Mouse (Mus musculus): ENCODE results near the gene Zfp212. TPM values are rescaled to one million over a fixed set of nuclear protein-coding genes. Genes with fewer than 3 reads are reported as not detected.
A peak's percentile ranks its signal among the peaks of the same experiment; 100 is the strongest.

Zfp212 gene
- 10 to 100 TPM; 13.6 to 16.4 TPM for total RNA-seq (2021)
- long read RNA-seq, experiment 1, transcript Zfp212-201 (5 exons, 2,801 nt), result major isoform, 18 of 21 reads
- long read RNA-seq, experiment 1, partial matches to known transcripts, result 0 of 21 reads
- long read RNA-seq, experiment 1, other reads (novel, unspliced or antisense), result 3 of 21 reads
- long read RNA-seq, experiment 2, transcript Zfp212-201 (5 exons, 2,801 nt), result major isoform, 6 of 11 reads
- long read RNA-seq, experiment 2, partial matches to known transcripts, result 1 of 11 reads
- long read RNA-seq, experiment 2, other reads (novel, unspliced or antisense), result 4 of 11 reads

- DNase-seq (ENCODE audit: low spot score in 2 of 2), result peak; percentile 89 to 94
- intact Hi-C loops (cut with DNase I), result no loop called here
Measured at GRCm38 (mm10) chr6:47920447-47921340, at the start of gene Zfp212. TSS of gene Zfp212 (plus strand) at chr6:47920476.

DNA sequence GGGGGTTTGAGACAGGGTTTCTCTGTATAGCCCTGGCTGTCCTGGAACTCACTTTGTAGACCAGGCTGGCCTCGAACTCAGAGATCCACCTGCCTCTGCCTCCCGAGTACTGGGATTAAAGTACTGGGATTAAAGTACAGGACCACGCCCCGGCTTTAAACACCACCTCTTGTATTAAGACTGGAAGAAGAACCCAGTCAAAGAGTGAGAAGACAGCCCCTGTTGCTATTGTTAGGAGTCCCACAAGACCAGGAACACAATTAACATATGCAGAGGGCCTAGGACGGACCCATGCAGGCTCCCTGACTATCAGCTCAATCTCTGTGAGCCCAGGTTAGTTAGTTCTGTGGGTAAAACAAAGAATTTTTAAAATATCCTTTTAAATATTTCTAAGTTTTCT, 48.0 kb upstream of the Zfp212 start:
- intact Hi-C loops (cut with DNase I), result no loop called here
- DNase-seq (ENCODE audit: low spot score in 2 of 2), result no peak

GRCm38 (mm10) chr6:47877058-47877457, 43.2 kb upstream of the Zfp212 start, which contains the start of gene Zfp282:
TSS of gene Zfp282 (plus strand) at chr6:47877204.
- intact Hi-C loops (cut with DNase I), result no loop called here
- DNase-seq (ENCODE audit: low spot score in 2 of 2), result no peak

DNA sequence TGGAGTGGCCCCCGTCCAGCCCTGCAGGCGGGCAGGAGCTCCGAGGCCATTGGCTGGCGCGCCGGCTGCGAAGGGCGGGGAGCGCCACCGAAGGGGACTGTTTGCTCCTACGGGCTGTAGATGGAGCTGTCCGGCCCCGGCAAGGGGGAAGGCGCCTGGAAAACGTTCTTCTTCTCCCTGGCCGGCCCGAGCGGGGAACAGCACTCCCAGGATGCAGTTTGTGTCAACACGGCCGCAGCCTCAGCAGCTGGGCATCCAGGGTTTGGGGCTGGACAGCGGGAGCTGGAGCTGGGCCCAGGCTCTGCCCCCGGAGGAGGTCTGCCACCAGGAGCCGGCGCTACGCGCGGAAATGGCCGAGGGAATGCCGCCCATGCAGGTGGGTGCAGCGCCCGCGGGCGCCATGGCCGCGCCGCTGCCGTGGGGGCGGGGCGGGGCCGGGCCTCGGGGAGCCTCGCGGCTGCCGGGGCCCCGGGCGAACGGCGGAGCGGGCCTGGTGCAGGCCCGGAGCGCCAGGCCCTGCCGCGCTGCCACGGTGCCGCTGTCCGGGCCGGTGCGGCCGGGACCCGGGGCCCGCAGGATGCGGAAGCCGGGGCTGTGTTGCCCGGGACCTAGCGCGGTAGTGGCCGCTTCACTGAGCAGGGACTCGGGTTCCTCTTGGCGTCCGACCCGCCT, 42.7 kb upstream of the Zfp212 start:
- intact Hi-C loops (cut with DNase I), result no loop called here

GRCm38 (mm10) chr6:47878133-47878514, 42.2 kb upstream of the Zfp212 start:
- intact Hi-C loops (cut with DNase I), result no loop called here
- no peak for DNase-seq (ENCODE audit: low spot score in 2 of 2)

More for the DNA sequence above, 42.7 kb upstream of the Zfp212 start:
- DNase-seq (ENCODE audit: low spot score in 2 of 2), result peak; percentile 89

GRCm38 (mm10) chr6:47878593-47878992, 41.7 kb upstream of the Zfp212 start:
- no peak for DNase-seq (ENCODE audit: low spot score in 2 of 2)
- intact Hi-C loops (cut with DNase I), result no loop called here

- no peak for DNase-seq (ENCODE audit: low spot score in 2 of 2)
- intact Hi-C loops (cut with DNase I), result no loop called here
Measured at GRCm38 (mm10) chr6:47879049-47879716, 41.1 kb upstream of the Zfp212 start.

DNA sequence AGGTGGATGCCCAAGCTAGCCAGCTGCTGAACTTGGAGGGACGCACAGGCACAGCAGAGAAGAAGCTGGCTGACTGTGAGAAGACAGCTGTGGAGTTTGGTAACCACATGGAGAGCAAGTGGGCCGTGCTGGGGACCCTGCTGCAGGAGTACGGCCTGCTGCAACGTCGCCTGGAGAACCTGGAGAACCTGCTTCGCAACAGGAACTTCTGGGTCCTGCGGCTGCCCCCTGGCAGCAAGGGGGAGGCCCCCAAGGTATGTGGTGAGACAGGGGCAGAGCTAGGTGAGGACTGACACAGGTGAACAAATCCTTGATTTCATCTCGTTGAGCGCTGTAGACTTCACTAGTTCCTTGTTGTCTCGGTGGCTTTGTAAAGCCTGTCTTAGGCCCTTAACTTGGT, 40.1 kb upstream of the Zfp212 start:
- DNase-seq (ENCODE audit: low spot score in 2 of 2), result no peak
- intact Hi-C loops (cut with DNase I), result no loop called here

GRCm38 (mm10) chr6:47888812-47889383, 31.4 kb upstream of the Zfp212 start:
- intact Hi-C loops (cut with DNase I), result no loop called here
- no peak for DNase-seq (ENCODE audit: low spot score in 2 of 2)

- intact Hi-C loops (cut with DNase I), result no loop called here
- no peak for DNase-seq (ENCODE audit: low spot score in 2 of 2)
Measured at GRCm38 (mm10) chr6:47899416-47899815, 20.9 kb upstream of the Zfp212 start.

DNA sequence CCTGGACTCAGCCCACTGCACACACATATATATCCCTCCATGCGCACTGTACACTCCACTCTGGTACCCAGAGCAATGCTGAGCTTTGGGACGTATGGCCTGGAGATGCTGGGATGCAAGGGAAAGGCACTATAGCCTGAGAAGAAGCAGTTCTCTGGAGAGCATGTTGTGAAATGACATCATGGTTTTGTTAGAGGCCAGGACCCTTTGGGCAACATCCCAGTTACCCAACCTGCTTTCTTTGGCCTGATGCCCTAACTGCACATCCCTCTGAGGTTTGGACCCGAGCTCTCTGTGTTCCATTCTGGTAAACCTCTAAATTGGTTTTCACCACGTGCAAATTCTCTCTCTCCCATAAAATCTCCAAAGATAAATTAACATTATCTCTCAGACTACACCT, 16.7 kb upstream of the Zfp212 start:
- intact Hi-C loops (cut with DNase I), result no loop called here
- no peak for DNase-seq (ENCODE audit: low spot score in 2 of 2)

GRCm38 (mm10) chr6:47904361-47904760, 15.9 kb upstream of the Zfp212 start:
- intact Hi-C loops (cut with DNase I), result no loop called here
- no peak for DNase-seq (ENCODE audit: low spot score in 2 of 2)

- DNase-seq (ENCODE audit: low spot score in 2 of 2), result no peak
- intact Hi-C loops (cut with DNase I), result no loop called here
Measured at GRCm38 (mm10) chr6:47904917-47905695, 15.2 kb upstream of the Zfp212 start.

DNA sequence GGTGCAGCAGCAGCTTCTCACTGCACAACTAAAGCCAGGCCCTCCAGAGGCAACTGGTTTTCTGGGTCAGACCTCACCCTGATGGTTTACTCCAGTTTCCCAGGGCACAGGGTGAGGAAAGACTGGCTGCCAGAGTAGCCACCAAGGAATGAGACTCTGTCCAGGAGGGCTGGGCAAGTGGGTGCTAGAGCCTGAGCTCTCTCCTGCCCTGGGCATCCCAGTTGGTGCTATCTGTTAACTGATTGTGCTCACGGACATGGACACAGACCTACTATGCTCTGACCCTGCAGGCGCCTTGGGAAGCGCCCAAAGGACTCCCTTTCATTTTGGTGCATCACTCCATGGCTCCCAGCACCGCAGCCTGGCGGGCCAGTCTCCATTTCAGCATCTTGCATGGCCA, 13.9 kb upstream of the Zfp212 start:
- intact Hi-C loops (cut with DNase I), result no loop called here
- no peak for DNase-seq (ENCODE audit: low spot score in 2 of 2)

DNA sequence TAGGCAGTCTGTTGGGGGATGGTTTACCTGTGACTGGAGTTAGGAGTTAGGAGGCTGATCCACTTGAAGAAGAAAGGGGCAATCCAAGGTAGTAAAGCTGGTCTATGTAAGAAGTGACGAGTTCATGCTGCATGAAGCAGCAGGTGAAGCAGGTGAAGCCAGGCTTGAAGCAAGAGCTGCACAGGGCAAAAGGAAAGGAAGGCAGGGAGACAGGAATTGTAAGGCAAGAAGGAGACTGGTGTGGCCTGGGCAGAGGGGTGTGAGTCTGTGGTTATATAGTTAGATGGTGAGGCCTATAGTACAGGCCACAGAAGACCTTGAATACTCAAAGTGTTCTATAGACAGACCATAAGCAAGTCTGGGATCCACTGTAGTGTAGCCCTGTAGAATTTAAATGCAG, 11.3 kb upstream of the Zfp212 start:
- DNase-seq (ENCODE audit: low spot score in 2 of 2), result no peak
- intact Hi-C loops (cut with DNase I), result no loop called here

GRCm38 (mm10) chr6:47911650-47912049, 8.6 kb upstream of the Zfp212 start:
- intact Hi-C loops (cut with DNase I), result no loop called here

DNA sequence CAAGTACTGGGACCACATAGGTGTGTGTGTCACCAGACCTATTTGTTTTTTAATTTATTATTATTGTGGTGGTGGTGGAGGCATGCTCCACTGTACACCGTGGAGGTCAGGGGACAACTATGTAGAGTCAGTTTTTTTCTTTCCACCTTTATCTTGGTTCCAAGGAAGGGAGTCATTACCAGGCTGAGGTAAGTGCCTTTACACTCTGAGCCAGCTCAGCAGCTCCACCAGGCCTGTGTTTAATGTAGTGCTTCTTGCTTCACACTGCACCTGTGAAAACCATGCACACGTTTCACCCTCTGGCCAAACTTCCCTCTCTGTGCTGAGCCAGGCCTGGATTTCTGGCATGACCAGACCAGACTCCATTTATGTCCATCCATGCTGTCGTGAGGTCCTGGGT, 7.3 kb upstream of the Zfp212 start:
- no peak for DNase-seq (ENCODE audit: low spot score in 2 of 2)
- intact Hi-C loops (cut with DNase I), result no loop called here

More at GRCm38 (mm10) chr6:47911650-47912049, 8.6 kb upstream of the Zfp212 start:
- DNase-seq (ENCODE audit: low spot score in 2 of 2), result no peak

DNA sequence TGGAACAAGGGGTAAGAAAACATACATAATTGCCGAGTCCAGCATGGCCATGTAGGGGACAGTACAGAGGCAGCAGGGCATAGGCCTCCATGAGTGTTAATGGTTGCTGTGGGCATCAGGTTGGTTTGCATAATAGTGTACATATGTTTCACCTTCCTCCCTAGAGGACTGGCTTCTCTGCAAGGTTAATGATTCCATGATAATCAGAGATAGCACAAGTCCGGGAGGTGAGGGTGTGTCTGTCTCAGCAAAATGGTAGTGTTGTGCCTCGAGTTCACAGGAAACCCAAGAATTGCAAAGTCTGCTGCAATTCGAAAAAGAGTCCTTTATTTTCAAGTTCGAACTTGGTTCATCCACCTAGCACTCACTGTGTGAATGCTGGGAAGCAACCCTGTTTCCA, 3.2 kb upstream of the Zfp212 start:
- intact Hi-C loops (cut with DNase I), result no loop called here
- DNase-seq (ENCODE audit: low spot score in 2 of 2), result no peak
